Mouse (Mus musculus): ENCODE measurements around the gene Bpifb4. TPM values are rescaled to one million over a fixed set of nuclear protein-coding genes. Genes with fewer than 3 reads are reported as not detected.

Bpifb4 gene
- polyA plus RNA-seq, 2 experiments, result 0.04 to 0.15 TPM

DNA sequence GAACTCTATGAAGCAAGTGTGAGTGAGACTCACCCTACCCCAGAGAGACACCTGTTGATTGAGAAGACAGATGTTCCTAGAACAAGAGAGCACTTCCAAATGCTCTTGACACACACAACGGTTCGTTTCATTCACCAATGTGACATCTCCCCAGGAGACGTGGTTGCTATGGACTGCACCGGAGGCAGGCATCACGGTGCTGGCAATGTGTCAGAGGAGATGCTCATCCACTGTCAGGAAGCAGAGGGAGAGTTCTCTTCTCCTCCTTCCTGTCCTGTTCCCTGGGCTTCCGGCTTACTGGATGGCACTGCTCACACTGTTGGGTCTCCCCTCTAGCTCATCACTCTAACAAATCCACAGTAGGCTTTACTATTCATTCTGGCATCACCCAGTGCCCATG lies 4.7 kb upstream of the Bpifb4 start:
- DNase-seq (ENCODE audit: low read depth in 3 of 3, low spot score in 3 of 3) (no peak), ATAC-seq (ENCODE audit: insufficient read depth) (no peak)
- Histone ChIP-seq H3K27me3 (ENCODE audit: control insufficient read depth, insufficient read depth, low read length) (no peaks in the 10 kb centered on the region), H3K9me3 (ENCODE audit: control insufficient read depth, low read length) (no peaks in the 10 kb centered on the region), H3K4me2 (ENCODE audit: low read depth) (no peak overlapping the region), H3K27ac (no peak overlapping the region), H3K9ac (replicated peaks) (no peak overlapping the region), H3K36me3 (replicated peaks; ENCODE audit: control insufficient read depth, insufficient read depth, low read depth) (no peaks in the 10 kb centered on the region), H3K4me1 (replicated peaks; ENCODE audit: control insufficient read depth in 2 of 2, insufficient read depth in 2 of 2, low read length in 1 of 2) (no peaks in the 10 kb centered on the region), H3K4me3 (ENCODE audit: insufficient read depth in 1 of 2, low read depth in 2 of 2, low read length in 2 of 2) (no peak overlapping the region)
- WGBS (ENCODE audit: insufficient replicate concordance), result 60% methylated on average over 6 of the region's 6 CpGs
- TF ChIP-seq CTCF (IDR thresholded peaks at IDR 0.05; ENCODE audit: low read depth), result no peak
- no peak for TF ChIP-seq EP300 (IDR thresholded peaks at IDR 0.05; ENCODE audit: low read depth)

DNA sequence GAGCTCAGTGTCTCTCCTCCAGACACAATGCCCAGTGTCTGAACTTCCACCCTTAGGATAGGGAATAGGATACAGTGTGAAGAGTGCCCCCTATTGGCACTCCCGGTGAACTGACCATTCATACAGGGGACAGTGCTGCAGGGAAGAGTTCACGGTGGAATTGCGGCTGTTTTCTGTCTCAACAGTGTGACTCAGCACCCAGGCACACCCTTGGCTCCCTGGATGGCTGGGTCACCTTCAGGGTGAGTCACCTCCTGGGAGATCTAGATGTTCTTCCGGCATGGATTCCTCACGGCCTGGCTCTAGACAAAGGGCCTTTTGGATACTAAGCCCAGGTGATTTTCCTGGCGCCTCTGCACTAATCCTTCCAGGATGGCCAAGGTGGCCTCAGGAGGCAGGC lies 2.7 kb upstream of the Bpifb4 start:
- 85% methylated on average over 6 of the region's 6 CpGs for WGBS (ENCODE audit: insufficient replicate concordance)
- Histone ChIP-seq H3K4me3 (ENCODE audit: insufficient read depth in 1 of 2, low read depth in 2 of 2, low read length in 2 of 2) (no peak overlapping the region), H3K9me3 (ENCODE audit: control insufficient read depth, low read length) (no peaks in the 10 kb centered on the region), H3K27me3 (ENCODE audit: control insufficient read depth, insufficient read depth, low read length) (no peaks in the 10 kb centered on the region), H3K9ac (replicated peaks) (no peak overlapping the region), H3K36me3 (replicated peaks; ENCODE audit: control insufficient read depth, insufficient read depth, low read depth) (no peaks in the 10 kb centered on the region), H3K27ac (no peak overlapping the region), H3K4me2 (ENCODE audit: low read depth) (no peak overlapping the region), H3K4me1 (replicated peaks; ENCODE audit: control insufficient read depth in 2 of 2, insufficient read depth in 2 of 2, low read length in 1 of 2) (no peaks in the 10 kb centered on the region)
- peak; percentile 28; the same call in 1 of the 2 replicates for TF ChIP-seq CTCF (IDR thresholded peaks at IDR 0.05; ENCODE audit: low read depth)
- TF ChIP-seq EP300 (IDR thresholded peaks at IDR 0.05; ENCODE audit: low read depth), result no peak
- DNase-seq (ENCODE audit: low read depth in 3 of 3, low spot score in 3 of 3) (no peak), ATAC-seq (ENCODE audit: insufficient read depth) (no peak)

DNA sequence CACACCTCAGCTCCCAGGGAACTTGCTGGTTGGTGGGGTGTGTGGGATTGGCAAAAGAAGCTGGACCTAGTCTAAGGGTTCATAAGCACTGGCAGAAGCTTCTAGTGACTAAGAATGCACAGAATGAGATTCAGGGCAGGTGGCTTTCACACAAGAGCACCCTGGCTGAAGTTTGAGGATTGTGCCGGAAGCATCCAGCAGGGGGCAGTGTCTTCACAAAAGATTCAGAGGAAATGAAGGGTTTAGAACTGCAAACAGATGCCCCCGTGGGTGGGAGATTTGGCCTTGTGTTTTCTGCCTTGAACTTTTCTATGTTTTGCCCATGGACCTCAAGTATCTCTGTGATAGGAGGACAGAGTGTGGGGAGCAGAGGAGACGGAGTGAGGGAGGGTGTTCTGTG lies 5.5 kb downstream of the Bpifb4 start:
- Histone ChIP-seq H3K4me1 (replicated peaks; ENCODE audit: control insufficient read depth in 2 of 2, insufficient read depth in 2 of 2, low read length in 1 of 2) (no peaks in the 10 kb centered on the region), H3K4me3 (ENCODE audit: insufficient read depth in 1 of 2, low read depth in 2 of 2, low read length in 2 of 2) (no peak overlapping the region), H3K4me2 (ENCODE audit: low read depth) (no peak overlapping the region), H3K9ac (replicated peaks) (no peak overlapping the region), H3K27me3 (ENCODE audit: control insufficient read depth, insufficient read depth, low read length) (no peaks in the 10 kb centered on the region), H3K36me3 (replicated peaks; ENCODE audit: control insufficient read depth, insufficient read depth, low read depth) (no peaks in the 10 kb centered on the region), H3K27ac (no peak overlapping the region), H3K9me3 (ENCODE audit: control insufficient read depth, low read length) (no peaks in the 10 kb centered on the region)
- peak in 2 of 3 experiments; percentile 20 to 22 for DNase-seq (ENCODE audit: low read depth in 3 of 3, low spot score in 3 of 3)
- 30% methylated on average over 3 of the region's 3 CpGs for WGBS (ENCODE audit: insufficient replicate concordance)
- ATAC-seq (ENCODE audit: insufficient read depth), result no peak
- TF ChIP-seq CTCF (IDR thresholded peaks at IDR 0.05; ENCODE audit: low read depth) (peak; percentile 80), EP300 (IDR thresholded peaks at IDR 0.05; ENCODE audit: low read depth) (no peak)

DNA sequence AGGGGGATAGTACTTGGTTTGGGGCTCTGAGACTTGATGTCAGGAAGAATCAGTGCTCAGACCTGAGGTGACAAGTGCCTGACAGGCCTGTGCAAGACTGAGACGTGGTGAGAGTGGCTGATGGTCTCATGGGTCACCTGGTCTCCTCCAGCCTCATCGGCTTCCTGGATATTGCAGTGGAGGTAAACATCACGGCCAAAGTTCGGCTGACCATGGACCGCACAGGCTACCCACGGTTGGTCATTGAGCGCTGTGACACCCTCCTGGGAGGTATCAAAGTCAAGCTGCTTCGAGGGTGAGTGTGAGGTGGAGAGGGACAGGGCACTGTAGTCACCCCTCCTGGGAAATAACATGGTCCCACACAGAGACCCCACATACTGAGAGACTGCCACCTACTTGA lies 6.6 kb downstream of the Bpifb4 start:
- Histone ChIP-seq H3K27ac (no peak overlapping the region), H3K27me3 (ENCODE audit: control insufficient read depth, insufficient read depth, low read length) (no peaks in the 10 kb centered on the region), H3K9ac (replicated peaks) (no peak overlapping the region), H3K9me3 (ENCODE audit: control insufficient read depth, low read length) (no peaks in the 10 kb centered on the region), H3K4me2 (ENCODE audit: low read depth) (no peak overlapping the region), H3K36me3 (replicated peaks; ENCODE audit: control insufficient read depth, insufficient read depth, low read depth) (no peaks in the 10 kb centered on the region), H3K4me3 (ENCODE audit: insufficient read depth in 1 of 2, low read depth in 2 of 2, low read length in 2 of 2) (no peak overlapping the region), H3K4me1 (replicated peaks; ENCODE audit: control insufficient read depth in 2 of 2, insufficient read depth in 2 of 2, low read length in 1 of 2) (no peaks in the 10 kb centered on the region)
- ATAC-seq (ENCODE audit: insufficient read depth) (peak; percentile 21; the same call in 1 of the 2 replicates), DNase-seq (ENCODE audit: low read depth in 3 of 3, low spot score in 3 of 3) (no peak)
- WGBS (ENCODE audit: insufficient replicate concordance), result 48% methylated on average over 8 of the region's 8 CpGs
- no peak for TF ChIP-seq EP300 (IDR thresholded peaks at IDR 0.05; ENCODE audit: low read depth)
- no peak for TF ChIP-seq CTCF (IDR thresholded peaks at IDR 0.05; ENCODE audit: low read depth)

DNA sequence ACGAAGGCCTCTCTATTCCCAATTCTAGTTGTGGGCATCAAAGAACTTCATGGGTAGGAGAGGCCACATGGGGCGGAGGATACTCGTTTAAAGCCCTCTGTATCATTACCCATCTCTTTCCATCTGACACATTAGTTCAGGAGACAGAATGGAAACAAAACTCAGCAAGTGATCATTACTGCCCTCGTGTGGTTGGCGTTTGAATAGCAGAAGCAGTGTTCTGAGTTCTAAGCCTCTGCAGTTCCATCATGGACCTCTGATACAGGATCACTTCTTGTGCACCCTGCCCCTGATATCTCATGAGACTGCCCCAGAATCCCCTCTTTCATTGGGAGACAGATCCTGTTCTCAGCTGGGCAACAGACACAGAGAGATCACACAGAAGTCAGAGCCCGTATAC lies 14.9 kb downstream of the Bpifb4 start:
- H3K9ac ChIP-seq (replicated peaks), result no peak overlapping the region
- TF ChIP-seq CTCF (IDR thresholded peaks at IDR 0.05; ENCODE audit: low read depth) (peak; percentile 72), EP300 (IDR thresholded peaks at IDR 0.05; ENCODE audit: low read depth) (no peak)
- H3K4me3 ChIP-seq (ENCODE audit: insufficient read depth in 1 of 2, low read depth in 2 of 2, low read length in 2 of 2), result no peak overlapping the region
- no peaks in the 10 kb centered on the region for H3K27me3 ChIP-seq (ENCODE audit: control insufficient read depth, insufficient read depth, low read length)
- no peaks in the 10 kb centered on the region for H3K9me3 ChIP-seq (ENCODE audit: control insufficient read depth, low read length)
- 19% methylated on average over 6 of the region's 6 CpGs for WGBS (ENCODE audit: insufficient replicate concordance)
- DNase-seq (ENCODE audit: low read depth in 3 of 3, low spot score in 3 of 3) (peak in 1 of 3 experiments; percentile 16), ATAC-seq (ENCODE audit: insufficient read depth) (no peak)
- H3K4me2 ChIP-seq (ENCODE audit: low read depth), result no peak overlapping the region
- H3K27ac ChIP-seq, result no peak overlapping the region
- H3K36me3 ChIP-seq (replicated peaks; ENCODE audit: control insufficient read depth, insufficient read depth, low read depth), result no peaks in the 10 kb centered on the region
- H3K4me1 ChIP-seq (replicated peaks; ENCODE audit: control insufficient read depth in 2 of 2, insufficient read depth in 2 of 2, low read length in 1 of 2), result no peaks in the 10 kb centered on the region

Measured in liver, embryonic 14.5 days (tissue).